Mouse (Mus musculus) G1E (cell line): ENCODE results near the gene Padi3.

Source experiments
- CTCF ChIP-seq: IDR thresholded peaks from 2 replicates; pipeline ENCODE4 v1.5.1; 2012; ENCODE audit warnings: low read depth, low read length, inconsistent platforms, mixed read lengths
- GATA2 ChIP-seq: IDR thresholded peaks from 2 replicates; pipeline ENCODE4 v1.6.1; 2012; ENCODE audit warnings: low read depth, low read length, inconsistent platforms, borderline replicate concordance

DNA sequence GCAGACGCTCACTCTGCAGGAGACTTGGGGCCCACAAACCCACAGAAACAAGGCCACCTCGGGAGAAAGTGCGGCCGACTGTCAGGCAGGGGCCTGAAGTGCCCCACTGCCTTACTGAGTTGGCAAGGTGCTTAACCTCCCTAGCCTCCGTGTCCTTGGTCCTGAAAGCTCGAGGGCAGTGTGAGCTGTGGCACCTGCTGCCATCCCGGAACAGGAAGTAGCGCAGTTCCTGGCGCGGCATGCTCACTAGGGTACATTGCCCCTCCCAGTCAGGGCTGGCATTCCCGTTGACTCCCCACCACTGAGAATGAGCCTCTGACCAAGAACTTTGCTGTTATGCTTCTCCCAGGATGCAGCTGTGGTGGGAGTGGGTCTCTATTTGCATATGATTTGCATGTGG, 15.5 kb upstream of the Padi3 start:
- TF ChIP-seq CTCF (no peak), GATA2 (no peak)
